Mouse (Mus musculus) retina, postnatal 7 days (tissue): Measurements from ENCODE around the gene Odf4.
"Not testable (repeated sequence)": the region's sequence is repeated elsewhere in the genome, so short reads cannot be mapped to it uniquely, and the experiment has no call there.

ENCODE experiments used
- DNase-seq: peaks from one replicate; pipeline ENCODE4 v3.0.0-alpha.2; 2012; ENCODE audit warnings: low read depth, low spot score

The Odf4 gene

GRCm38 (mm10) chr11:68926981-68927380 lies at the start of gene Odf4:
Gene Odf4 (minus strand): TSS chr11:68927081.
- DNase-seq: no peak

GRCm38 (mm10) chr11:68975601-68976000 lies 48.7 kb upstream of the Odf4 start:
- DNase-seq: no peak

- DNase-seq: no peak
These were observed 48.2 kb upstream of the Odf4 start, which contains the start of gene Rangrf for GRCm38 (mm10) chr11:68975085-68975484. Gene Rangrf (minus strand): TSS chr11:68975185.

- no peak for DNase-seq
These were observed 47.2 kb upstream of the Odf4 start for GRCm38 (mm10) chr11:68974059-68974450.

GRCm38 (mm10) chr11:68973250-68974058 lies 46.6 kb upstream of the Odf4 start:
- peak; percentile 59 for DNase-seq

- no peak for DNase-seq
These were observed 43.4 kb upstream of the Odf4 start for GRCm38 (mm10) chr11:68970232-68970631.

GRCm38 (mm10) chr11:68968752-68969151 lies 41.9 kb upstream of the Odf4 start:
- no peak for DNase-seq

GRCm38 (mm10) chr11:68967337-68968282 lies 40.7 kb upstream of the Odf4 start, which contains the start of gene Slc25a35:
Gene Slc25a35 (plus strand): TSS chr11:68968131.
- DNase-seq: peak; percentile 65

GRCm38 (mm10) chr11:68966554-68966953 lies 39.7 kb upstream of the Odf4 start:
- no peak for DNase-seq

GRCm38 (mm10) chr11:68965845-68966244 lies 39.0 kb upstream of the Odf4 start:
- DNase-seq: no peak

GRCm38 (mm10) chr11:68965050-68965449 lies 38.2 kb upstream of the Odf4 start:
- DNase-seq: no peak

- no peak for DNase-seq
These were observed 36.5 kb upstream of the Odf4 start for GRCm38 (mm10) chr11:68963405-68963804.

- not testable (repeated sequence) for DNase-seq
These were observed 35.3 kb upstream of the Odf4 start for GRCm38 (mm10) chr11:68962159-68962558.

- DNase-seq: no peak
These were observed 34.7 kb upstream of the Odf4 start for GRCm38 (mm10) chr11:68961596-68961995.

GRCm38 (mm10) chr11:68957971-68958370 lies 31.1 kb upstream of the Odf4 start:
- DNase-seq: no peak

- no peak for DNase-seq
These were observed 30.4 kb upstream of the Odf4 start, which contains the start of gene Arhgef15 for GRCm38 (mm10) chr11:68957308-68957707. Gene Arhgef15 (minus strand): TSS chr11:68957480.

- no peak for DNase-seq
These were observed 29.8 kb upstream of the Odf4 start for GRCm38 (mm10) chr11:68956697-68957096.

GRCm38 (mm10) chr11:68956107-68956506 lies 29.2 kb upstream of the Odf4 start:
- no peak for DNase-seq

GRCm38 (mm10) chr11:68955473-68955872 lies 28.6 kb upstream of the Odf4 start:
- DNase-seq: no peak

- DNase-seq: no peak
These were observed 27.5 kb upstream of the Odf4 start for GRCm38 (mm10) chr11:68954408-68954807.

- no peak for DNase-seq
These were observed 27.0 kb upstream of the Odf4 start for GRCm38 (mm10) chr11:68953903-68954302.

- peak; percentile 21 for DNase-seq
These were observed 20.7 kb upstream of the Odf4 start for GRCm38 (mm10) chr11:68947542-68947993.
